Mouse (Mus musculus) ES-E14 (cell line): ENCODE data around the gene Mras. TPM values are rescaled to one million over a fixed set of nuclear protein-coding genes. Genes with fewer than 3 reads are reported as not detected.

ENCODE experiments used
- DNase-seq: peaks from one replicate; pipeline ENCODE4 v3.0.0-alpha.2; 2013; ENCODE audit warnings: low read depth, low spot score
- H3K27ac ChIP-seq: 2 replicates; pipeline ENCODE4 v1.5.1; 2012; ENCODE audit warnings: low read depth, mild to moderate bottlenecking, low read length, moderate library complexity, mixed read lengths; ENCODE audit not compliant: poor library complexity, insufficient read depth, severe bottlenecking
- H3K36me3 ChIP-seq: 2 replicates; pipeline ENCODE4 v1.6.1; 2012; ENCODE audit warnings: mild to moderate bottlenecking, low read length, moderate library complexity, mixed read lengths; ENCODE audit not compliant: control insufficient read depth, poor library complexity, insufficient read depth, severe bottlenecking
- H3K4me1 ChIP-seq, 2 experiments: fragments of 150-350 bp in 1 of 2; sonication (generic) in 1 of 2; 2 replicates each; pipeline ENCODE4 v1.6.1; 2012; ENCODE audit warnings: low read length in 2 of 2, mild to moderate bottlenecking in 1 of 2, mixed read lengths in 1 of 2; ENCODE audit not compliant: control insufficient read depth in 2 of 2, insufficient read depth in 2 of 2, poor library complexity in 1 of 2
- H3K4me3 ChIP-seq, 2 experiments: fragments of 150-350 bp in 1 of 2; sonication (generic) in 1 of 2; 2 replicates each; pipeline ENCODE4 v1.5.1; 2012; ENCODE audit warnings: low read length in 2 of 2, low read depth in 1 of 2, mild to moderate bottlenecking in 1 of 2, mixed read lengths in 1 of 2; ENCODE audit not compliant: insufficient read depth in 1 of 2, poor library complexity in 1 of 2, severe bottlenecking in 1 of 2
- H3K9ac ChIP-seq: 2 replicates; pipeline ENCODE4 v1.6.1; 2012; ENCODE audit warnings: low read depth, mild to moderate bottlenecking, low read length, mixed read lengths; ENCODE audit not compliant: poor library complexity, insufficient read depth, severe bottlenecking
- H3K9me3 ChIP-seq: fragments of 150-350 bp; sonication (generic); 2 replicates; pipeline ENCODE4 v1.6.1; 2012; ENCODE audit warnings: low read depth, mild to moderate bottlenecking, low read length; ENCODE audit not compliant: control insufficient read depth, insufficient read depth
- MAFK ChIP-seq: IDR thresholded peaks from 2 replicates; pipeline ENCODE4 v1.6.1; 2014; ENCODE audit warnings: mild to moderate bottlenecking, low read depth, low read length, inconsistent platforms; ENCODE audit not compliant: insufficient read depth
- in situ Hi-C, 2 experiments: fragments of 600-800 bp; cut with MboI; formaldehyde crosslinking; loops; one replicate each; pipeline ENCODE4 v1.15.1; 2025; ENCODE audit warnings: low sequenced_read_pairs in 2 of 2, inconsistent platforms in 1 of 2; ENCODE audit not compliant: unreplicated experiment in 2 of 2
- total RNA-seq: library from RNA; depleted of rRNA; stranded (reverse); fragments of 300-350 nt; gene quantifications from 2 replicates; pipeline ENCODE4 v1.2.3, GENCODE M21; 2012; rRNA removed

Gene Mras
- total RNA-seq, 1 experiment, result 28.5 TPM

GRCm38 (mm10) chr9:99336538-99336937, 100.6 kb downstream of the Mras start:
- no peak for DNase-seq
- H3K9ac ChIP-seq, result no peak overlapping the region
- no peaks in the 10 kb centered on the region for H3K36me3 ChIP-seq
- H3K27ac ChIP-seq, result no peak overlapping the region
- H3K9me3 ChIP-seq, result no peaks in the 10 kb centered on the region
- in situ Hi-C loops, result no loop called here
- H3K4me1 ChIP-seq, result peaks cover 0 to 6% of the 10 kb centered on the region in 2 experiments; a peak in 1 of 4 replicates
- no peak for TF ChIP-seq MAFK
- no peak overlapping the region for H3K4me3 ChIP-seq

Other genes with a start within 250 kb of the Mras start
- gene Faiml, start 200.1 kb downstream of the Mras start, total RNA-seq, result not detected in 2 replicates
- gene Cep70, start 194.0 kb downstream of the Mras start, total RNA-seq, result 18.1 and 22.2 TPM in 2 replicates
- 7.8 and 12.7 TPM in 2 replicates for gene Esyt3, start 78.8 kb downstream of the Mras start, total RNA-seq
- 0.48 TPM in 1 of 2 replicates, not detected in the other for gene Nme9, start 14.1 kb upstream of the Mras start, total RNA-seq
- gene Armc8, start 131.5 kb upstream of the Mras start, total RNA-seq, result 21.7 and 25.7 TPM in 2 replicates
- gene Dbr1, start 138.4 kb upstream of the Mras start, total RNA-seq, result 45.0 and 48.1 TPM in 2 replicates
- gene A4gnt, start 175.1 kb upstream of the Mras start, total RNA-seq, result not detected in 2 replicates
- gene Dzip1l, start 192.1 kb upstream of the Mras start, total RNA-seq, result 11.6 and 17.2 TPM in 2 replicates